Mouse (Mus musculus) midbrain, embryonic 11.5 days (tissue): ENCODE measurements around the gene Cacna1s. TPM values are rescaled to one million over a fixed set of nuclear protein-coding genes. Genes with fewer than 3 reads are reported as not detected.
A peak's percentile ranks its signal among the peaks of the same experiment; 100 is the strongest.

Experiments
- ATAC-seq: fragments of 200-750 bp; cut with Nextera tagmentation; 2 replicates; pipeline ENCODE4 v1.8.0; 2017; ENCODE audit warnings: moderate TSS enrichment, moderate library complexity; ENCODE audit not compliant: low FRiP score
- DNase-seq: peaks from one replicate; pipeline ENCODE4 v3.0.0; 2015; ENCODE audit warnings: low spot score; ENCODE audit errors: missing footprints
- H3K27ac ChIP-seq: fragments of 300-500 bp; sonication (generic); 2 replicates; pipeline ENCODE4 v1.5.1; 2014; ENCODE audit warnings: low read depth, low read length
- H3K27me3 ChIP-seq: fragments of 300-500 bp; sonication (generic); 2 replicates; pipeline ENCODE4 v1.6.1; 2014; ENCODE audit warnings: mild to moderate bottlenecking, low read length, moderate library complexity, mixed read lengths; ENCODE audit not compliant: control insufficient read depth, insufficient read depth
- H3K36me3 ChIP-seq: fragments of 300-500 bp; sonication (generic); 2 replicates; pipeline ENCODE4 v1.6.1; 2014; ENCODE audit warnings: mild to moderate bottlenecking, low read length, moderate library complexity, mixed read lengths; ENCODE audit not compliant: control insufficient read depth, insufficient read depth
- H3K4me1 ChIP-seq: fragments of 300-500 bp; sonication (generic); 2 replicates; pipeline ENCODE4 v1.6.1; 2014; ENCODE audit warnings: low read length; ENCODE audit not compliant: control insufficient read depth, insufficient read depth
- H3K4me2 ChIP-seq: fragments of 300-500 bp; sonication (generic); 2 replicates; pipeline ENCODE4 v1.6.1; 2014; ENCODE audit warnings: mild to moderate bottlenecking, moderate library complexity
- H3K4me3 ChIP-seq: fragments of 300-500 bp; sonication (generic); 2 replicates; pipeline ENCODE4 v1.5.1; 2014; ENCODE audit warnings: low read depth, low read length
- H3K9ac ChIP-seq: fragments of 300-500 bp; sonication (generic); 2 replicates; pipeline ENCODE4 v1.6.1; 2014; ENCODE audit warnings: low read length
- H3K9me3 ChIP-seq: fragments of 300-500 bp; sonication (generic); 2 replicates; pipeline ENCODE4 v1.6.1; 2016; ENCODE audit warnings: low read length; ENCODE audit not compliant: control insufficient read depth
- WGBS: fragments of 180-500 bp; shearing (Covaris S2); extraction: QIAGEN DNeasy Blood & Tissue Kit; methylation state at CpG from one replicate; pipeline ENCODE4 v1.1.7; 2014; 5-methylcytosine and 5-hydroxymethylcytosine counted together
- polyA plus RNA-seq: library from polyadenylated mRNA; unstranded; fragments of >200 nt; fragmentation: Nextera tagmentation; extraction: Ambion mirVana; gene quantifications from 2 replicates; pipeline ENCODE4 v1.2.1, GENCODE M21; 2014

The Cacna1s gene
- polyA plus RNA-seq, 1 experiment from 2014 or later: 0.23 TPM

DNA sequence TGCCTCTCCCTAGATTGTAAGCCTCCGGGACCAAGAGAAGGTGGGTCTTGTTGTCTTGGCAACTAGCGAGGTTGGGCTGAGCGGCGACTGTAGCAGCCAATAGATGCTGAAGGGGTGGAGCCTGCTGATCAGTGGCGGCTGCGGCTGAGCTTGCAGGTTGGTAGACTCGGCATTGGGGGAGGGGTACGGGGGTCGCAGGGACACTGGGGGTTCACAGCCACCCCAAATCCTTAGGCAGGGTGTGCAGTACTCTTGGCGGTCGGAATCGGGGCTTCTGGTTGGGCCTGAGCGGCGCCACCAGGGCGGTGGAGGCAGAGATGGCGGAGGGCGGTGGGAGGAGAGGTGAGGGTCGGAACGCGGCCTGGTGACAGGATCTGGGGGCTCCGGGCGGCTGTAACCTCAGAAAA lies 34.6 kb upstream of the Cacna1s start:
- no peaks in the 10 kb centered on the region for H3K9me3 ChIP-seq
- no peaks in the 10 kb centered on the region for H3K27me3 ChIP-seq
- peak; percentile 99 for DNase-seq
- peak overlapping the region; percentile 91 for H3K9ac ChIP-seq
- H3K4me1 ChIP-seq: peaks cover 13% of the 10 kb centered on the region
- WGBS: under 1% methylated on average over 22 of the region's 22 CpGs
- ATAC-seq: peak; percentile 99
- H3K4me3 ChIP-seq: peak overlapping the region; percentile 76
- no peaks in the 10 kb centered on the region; the same call in 1 of the 2 replicates for H3K36me3 ChIP-seq
- H3K4me2 ChIP-seq: peak overlapping the region; percentile 55
- peak overlapping the region; percentile 10; the same call in 1 of the 2 replicates for H3K27ac ChIP-seq

DNA sequence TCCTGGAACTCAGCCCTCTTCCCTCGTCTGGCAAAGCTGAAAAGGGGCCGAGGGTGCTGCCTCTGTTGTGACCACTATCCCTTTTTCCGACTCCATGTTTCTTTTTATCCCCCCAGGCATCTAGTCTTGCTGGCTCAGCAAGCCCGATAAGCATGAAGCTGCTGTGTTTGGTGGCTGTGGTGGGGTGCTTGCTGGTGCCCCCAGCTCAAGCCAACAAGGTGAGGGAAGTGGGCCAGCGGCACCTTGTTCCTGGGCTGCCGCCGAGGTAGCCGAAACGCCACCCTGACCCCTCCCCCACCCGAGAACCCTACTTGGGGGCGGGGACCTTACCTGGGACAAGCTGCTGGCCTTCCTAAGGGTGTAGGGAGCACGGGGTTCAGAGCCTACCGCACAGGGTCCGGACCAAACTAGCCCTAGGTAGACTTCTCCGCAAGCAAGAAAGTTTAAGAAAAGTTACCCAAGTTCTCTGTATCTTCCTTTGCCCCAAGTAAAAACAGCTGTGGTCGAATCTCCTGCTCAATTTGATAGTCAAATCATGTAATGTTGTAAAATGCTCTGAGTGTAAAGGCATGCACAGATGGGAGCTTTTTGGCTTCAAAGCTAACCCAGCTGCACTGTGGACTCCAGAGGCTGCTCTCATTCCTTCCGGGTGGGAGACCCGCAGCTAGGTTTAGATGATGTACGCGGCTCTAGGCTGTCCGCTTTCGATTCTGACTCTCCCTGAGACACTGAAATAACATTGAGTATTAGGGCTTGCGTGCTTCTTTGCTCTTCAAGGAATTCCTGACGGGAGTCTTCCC lies 34.0 kb upstream of the Cacna1s start:
- Histone ChIP-seq H3K9me3 (no peaks in the 10 kb centered on the region), H3K27ac (0 out of 2 replicates have a peak overlapping the region, but pooled peaks have one; percentile 10), H3K27me3 (no peaks in the 10 kb centered on the region), H3K36me3 (no peaks in the 10 kb centered on the region; the same call in 1 of the 2 replicates), H3K4me3 (peak overlapping the region; percentile 76), H3K4me1 (peaks cover 13% of the 10 kb centered on the region), H3K4me2 (peak overlapping the region; percentile 55), H3K9ac (peak overlapping the region; percentile 91)
- 9% methylated on average over 24 of the region's 24 CpGs for WGBS
- ATAC-seq (peak; percentile 43), DNase-seq (peak; percentile 92)

DNA sequence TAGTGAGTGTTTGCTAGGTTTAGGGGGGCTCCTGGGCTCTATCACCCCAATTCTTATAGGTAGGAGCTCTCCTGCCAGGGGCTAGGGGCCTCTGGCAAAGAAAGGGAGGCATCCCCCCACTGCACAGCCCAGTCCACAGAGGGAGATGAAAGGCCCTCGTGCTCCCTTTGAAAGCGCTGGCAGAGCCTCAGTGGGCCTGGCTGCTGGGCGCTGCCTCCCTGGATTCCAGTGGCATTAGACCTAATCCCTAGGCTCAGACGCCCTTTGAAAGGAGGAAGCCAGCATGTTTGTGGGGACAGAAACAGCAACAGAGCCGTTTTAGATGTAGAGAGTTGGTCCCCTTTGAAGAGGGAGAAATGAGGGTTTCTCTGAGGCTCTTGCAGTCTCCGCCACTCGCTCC lies 22.3 kb upstream of the Cacna1s start:
- ATAC-seq: peak; percentile 60; the same call in 1 of the 2 replicates
- WGBS: 22% methylated on average over 7 of the region's 7 CpGs
- no peak for DNase-seq
- Histone ChIP-seq H3K9me3 (no peaks in the 10 kb centered on the region), H3K9ac (0 out of 2 replicates have a peak overlapping the region, but pooled peaks have one; percentile 5), H3K4me2 (no peak overlapping the region), H3K4me1 (peaks cover 10% of the 10 kb centered on the region), H3K4me3 (no peak overlapping the region), H3K27me3 (no peaks in the 10 kb centered on the region), H3K36me3 (peaks cover 28% of the 10 kb centered on the region), H3K27ac (peak overlapping the region; percentile 35)

DNA sequence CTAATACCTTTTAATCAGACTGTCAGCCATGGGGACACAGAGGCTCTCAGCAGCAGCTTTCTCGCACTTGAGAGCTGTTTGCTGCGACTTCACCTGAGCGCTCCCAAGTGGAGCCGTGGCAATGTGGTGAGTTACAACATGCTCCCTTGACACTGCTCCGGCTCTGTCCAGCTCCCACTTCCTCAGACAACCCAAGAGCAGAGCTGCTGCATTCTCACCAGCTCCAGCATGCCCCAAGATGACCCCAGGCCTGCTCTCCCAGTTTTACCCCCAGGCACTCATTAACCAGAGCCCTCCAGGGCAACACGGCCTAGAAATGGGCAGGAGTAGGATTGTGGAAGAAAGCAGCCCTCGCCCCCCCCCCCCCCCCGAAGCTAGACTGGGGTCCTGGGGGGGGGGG lies 20.9 kb upstream of the Cacna1s start:
- no peak overlapping the region for H3K9ac ChIP-seq
- DNase-seq: no peak
- H3K4me2 ChIP-seq: no peak overlapping the region
- no peaks in the 10 kb centered on the region for H3K9me3 ChIP-seq
- 89% methylated on average over 6 of the region's 8 CpGs for whole genome bisulfite sequencing
- no peak for ATAC-seq
- no peak overlapping the region for H3K4me3 ChIP-seq
- peaks cover 10% of the 10 kb centered on the region for H3K4me1 ChIP-seq
- H3K27ac ChIP-seq: no peak overlapping the region
- no peaks in the 10 kb centered on the region for H3K27me3 ChIP-seq
- H3K36me3 ChIP-seq: peaks cover 29% of the 10 kb centered on the region

DNA sequence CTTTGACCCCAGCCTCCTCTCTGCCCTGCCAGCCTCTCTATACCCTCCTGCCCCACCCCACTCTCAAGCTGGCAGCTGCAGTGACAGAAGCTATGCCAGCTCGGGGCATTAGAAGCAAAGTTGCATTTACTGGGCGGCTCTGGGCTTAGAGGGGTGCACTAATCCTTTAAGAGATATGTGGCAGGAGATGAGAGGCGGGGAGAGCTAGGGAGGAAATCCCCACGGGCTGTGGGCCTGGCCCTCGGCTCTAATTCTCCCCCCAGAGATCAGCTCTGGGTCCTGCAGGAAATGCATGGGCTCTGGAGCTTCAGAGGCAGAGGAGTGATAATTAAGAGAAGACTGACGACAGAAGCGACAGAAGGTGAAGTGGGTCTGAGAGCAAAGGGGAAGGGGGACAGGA lies 19.6 kb upstream of the Cacna1s start:
- Histone ChIP-seq H3K27me3 (no peaks in the 10 kb centered on the region), H3K9ac (no peak overlapping the region), H3K4me2 (no peak overlapping the region), H3K4me3 (no peak overlapping the region), H3K4me1 (peaks cover 10% of the 10 kb centered on the region), H3K36me3 (peaks cover 27% of the 10 kb centered on the region), H3K27ac (no peak overlapping the region), H3K9me3 (no peaks in the 10 kb centered on the region)
- ATAC-seq (no peak), DNase-seq (no peak)
- WGBS: 65% methylated on average over 7 of the region's 7 CpGs

DNA sequence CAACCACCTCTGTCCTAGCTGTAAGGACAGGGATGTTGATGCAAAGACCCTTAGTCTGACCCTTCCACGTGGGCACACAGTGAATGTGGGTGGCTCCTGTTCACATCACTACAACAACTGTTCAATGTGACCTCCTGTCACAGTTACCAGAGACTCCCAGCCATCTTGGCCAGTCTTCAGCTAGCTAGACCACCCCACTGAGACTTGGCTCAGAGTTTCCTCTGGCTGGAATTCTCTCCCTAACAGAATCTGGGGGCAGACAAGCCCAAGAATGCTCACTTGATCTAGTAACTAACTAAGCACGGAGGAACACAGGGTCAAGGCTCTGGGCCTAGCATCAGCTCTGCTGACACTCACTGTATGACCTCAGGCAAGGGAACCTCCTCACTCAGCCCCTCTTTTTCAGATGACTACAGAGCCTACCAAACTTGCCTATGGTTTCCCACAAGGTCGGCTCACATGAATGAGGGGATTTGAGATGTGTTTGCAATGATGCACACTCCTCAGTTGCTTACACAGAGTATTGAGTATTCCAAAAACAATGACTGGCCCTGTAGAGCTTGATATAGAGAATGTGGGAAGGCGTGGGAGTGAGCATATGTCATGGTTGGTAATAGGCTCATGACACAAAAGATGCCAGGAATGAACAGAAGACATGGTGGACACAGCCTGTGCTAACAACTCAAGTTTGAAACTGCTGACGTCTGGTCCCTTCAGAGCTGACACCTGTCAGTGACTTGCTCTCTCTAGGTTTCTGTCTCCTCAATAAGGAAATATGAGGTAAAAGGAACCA lies 13.6 kb upstream of the Cacna1s start:
- DNase-seq: no peak
- Histone ChIP-seq H3K9me3 (no peaks in the 10 kb centered on the region), H3K4me2 (no peak overlapping the region), H3K27me3 (no peaks in the 10 kb centered on the region), H3K4me3 (no peak overlapping the region), H3K9ac (no peak overlapping the region), H3K4me1 (peaks cover 6% of the 10 kb centered on the region), H3K36me3 (peaks cover 15% of the 10 kb centered on the region), H3K27ac (no peak overlapping the region)
- ATAC-seq: no peak
- 84% methylated on average over 5 of the region's 5 CpGs for WGBS

DNA sequence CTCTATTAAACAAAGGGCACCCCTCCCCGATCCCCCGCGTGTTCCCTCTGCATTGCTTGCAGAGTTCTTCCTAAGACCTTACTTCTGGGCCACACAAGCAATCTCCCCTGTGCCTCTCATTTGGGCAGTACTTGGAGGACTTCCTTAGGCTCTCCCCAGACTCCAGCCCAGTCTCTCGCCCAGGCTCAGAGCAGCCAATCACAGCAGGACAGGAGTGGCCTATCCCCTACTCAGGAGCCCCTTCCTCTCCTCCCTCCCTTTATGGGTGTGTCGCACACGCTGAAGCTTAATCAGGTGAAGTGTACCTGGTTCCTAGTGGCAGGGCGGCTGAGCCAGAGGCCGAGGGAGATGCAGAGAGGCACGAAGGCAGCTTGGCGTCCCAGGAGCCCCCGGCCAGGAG lies 12.1 kb upstream of the Cacna1s start:
- Histone ChIP-seq H3K4me2 (no peak overlapping the region), H3K4me3 (no peak overlapping the region), H3K9ac (no peak overlapping the region), H3K36me3 (peaks cover 2% of the 10 kb centered on the region; the same call in 1 of the 2 replicates), H3K27ac (no peak overlapping the region), H3K27me3 (no peaks in the 10 kb centered on the region), H3K4me1 (peaks cover 6% of the 10 kb centered on the region), H3K9me3 (no peaks in the 10 kb centered on the region)
- no peak for DNase-seq
- ATAC-seq: 0 out of 2 replicates have a peak, but pooled peaks have one; percentile 50
- WGBS: 16% methylated on average over 11 of the region's 11 CpGs

DNA sequence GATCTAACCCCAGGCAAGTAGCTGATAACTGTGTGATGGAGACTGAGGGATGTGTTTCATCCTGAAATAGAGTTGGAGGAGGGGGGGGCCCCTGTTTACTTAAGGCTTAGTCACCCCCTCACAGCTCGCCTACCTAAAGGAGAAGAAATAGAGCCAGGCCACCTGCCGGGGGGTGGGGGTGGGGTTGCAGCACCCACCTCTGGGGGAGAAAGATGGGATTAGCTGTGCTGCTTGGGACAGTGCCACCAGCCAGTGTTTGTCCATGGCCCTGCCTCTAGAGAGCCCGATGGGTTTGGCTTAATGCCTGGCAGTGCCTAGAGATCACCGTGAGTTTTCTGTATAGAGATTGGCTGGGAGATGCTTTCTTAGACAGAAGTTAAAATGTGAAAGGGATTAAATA lies 11.7 kb upstream of the Cacna1s start:
- H3K9ac ChIP-seq: no peak overlapping the region
- no peaks in the 10 kb centered on the region for H3K27me3 ChIP-seq
- no peak overlapping the region for H3K27ac ChIP-seq
- no peak overlapping the region for H3K4me2 ChIP-seq
- WGBS: 32% methylated on average over 4 of the region's 4 CpGs
- H3K36me3 ChIP-seq: no peaks in the 10 kb centered on the region
- H3K4me3 ChIP-seq: no peak overlapping the region
- H3K9me3 ChIP-seq: no peaks in the 10 kb centered on the region
- ATAC-seq (no peak), DNase-seq (no peak)
- H3K4me1 ChIP-seq: peaks cover 6% of the 10 kb centered on the region

DNA sequence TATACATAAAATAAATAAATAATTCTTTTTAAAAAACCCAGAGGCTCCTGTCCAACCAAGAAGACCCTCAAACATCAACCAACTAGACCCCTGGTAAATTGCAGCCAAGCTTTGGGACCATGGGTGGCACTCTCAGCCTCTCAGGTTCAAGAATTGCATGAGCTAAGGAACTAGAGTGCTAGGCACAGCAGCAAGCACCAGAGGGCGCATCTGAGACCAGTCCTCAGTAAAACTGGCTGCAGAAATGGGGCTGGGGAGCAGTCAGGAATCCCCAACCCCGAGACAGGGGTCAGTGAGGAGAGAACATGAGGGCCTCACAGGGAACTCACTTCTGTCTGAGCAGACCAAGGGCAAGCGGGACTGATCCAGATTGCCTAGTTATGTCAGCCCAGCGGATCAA lies 6.8 kb upstream of the Cacna1s start:
- ATAC-seq: peak; percentile 35; the same call in 1 of the 2 replicates
- WGBS: 12% methylated on average over 4 of the region's 4 CpGs

More for the DNA sequence above, 6.8 kb upstream of the Cacna1s start:
- DNase-seq: peak; percentile 95
- Histone ChIP-seq H3K36me3 (no peaks in the 10 kb centered on the region), H3K4me2 (no peak overlapping the region), H3K27ac (no peak overlapping the region), H3K4me1 (peaks cover 3% of the 10 kb centered on the region), H3K9me3 (no peaks in the 10 kb centered on the region), H3K9ac (no peak overlapping the region), H3K27me3 (peaks cover 14% of the 10 kb centered on the region), H3K4me3 (no peak overlapping the region)
